Mouse (Mus musculus) heart, embryonic 14.5 days (tissue): ENCODE data around the gene Fbxw20. TPM values are rescaled to one million over a fixed set of nuclear protein-coding genes. Genes with fewer than 3 reads are reported as not detected.
"Not testable (repeated sequence)": the region's sequence is repeated elsewhere in the genome, so short reads cannot be mapped to it uniquely, and the experiment has no call there.

Experiments
- ATAC-seq: fragments of 200-750 bp; cut with Nextera tagmentation; 2 replicates; pipeline ENCODE4 v1.8.0; 2017; ENCODE audit warnings: low read depth, moderate TSS enrichment; ENCODE audit not compliant: insufficient number of reproducible peaks, insufficient read depth, low FRiP score
- H3K27ac ChIP-seq, 2 experiments: fragments of 200-500 bp in 1 of 2; fragments of 300-500 bp in 1 of 2; sonication (generic) in 1 of 2; replicated peaks in 1 of 2; 2 replicates each; pipeline ENCODE4 v1.5.1; 2012 to 2014; ENCODE audit warnings: low read depth in 2 of 2, low read length in 2 of 2, control low read depth in 1 of 2, mild to moderate bottlenecking in 1 of 2, mixed read lengths in 1 of 2; ENCODE audit not compliant: control insufficient read depth in 1 of 2, insufficient read depth in 1 of 2
- H3K27me3 ChIP-seq: fragments of 300-500 bp; sonication (generic); 2 replicates; pipeline ENCODE4 v1.6.1; 2014; ENCODE audit warnings: mild to moderate bottlenecking, low read length, control low read depth; ENCODE audit not compliant: control insufficient read depth, insufficient read depth
- H3K36me3 ChIP-seq: fragments of 300-500 bp; sonication (generic); 2 replicates; pipeline ENCODE4 v1.6.1; 2014; ENCODE audit warnings: mild to moderate bottlenecking, control low read depth, low read length, mixed read lengths; ENCODE audit not compliant: control insufficient read depth, insufficient read depth
- H3K4me1 ChIP-seq, 2 experiments: fragments of 200-500 bp in 1 of 2; fragments of 300-500 bp in 1 of 2; sonication (generic) in 1 of 2; 2 replicates each; pipeline ENCODE4 v1.6.1; 2012 to 2014; ENCODE audit warnings: low read length in 2 of 2, control low read depth in 1 of 2, mixed read lengths in 1 of 2; ENCODE audit not compliant: control insufficient read depth in 2 of 2, insufficient read depth in 2 of 2
- H3K4me2 ChIP-seq: fragments of 300-500 bp; sonication (generic); 2 replicates; pipeline ENCODE4 v1.6.1; 2014; ENCODE audit warnings: mild to moderate bottlenecking, low read length
- H3K4me3 ChIP-seq, 2 experiments: fragments of 200-500 bp in 1 of 2; fragments of 300-500 bp in 1 of 2; sonication (generic) in 1 of 2; 2 replicates each; pipeline ENCODE4 v1.5.1; 2012 to 2014; ENCODE audit warnings: low read length in 2 of 2, mild to moderate bottlenecking in 2 of 2, control low read depth in 1 of 2, low read depth in 1 of 2, moderate library complexity in 1 of 2; ENCODE audit not compliant: control insufficient read depth in 1 of 2, insufficient read depth in 1 of 2
- H3K9ac ChIP-seq: fragments of 300-500 bp; sonication (generic); 2 replicates; pipeline ENCODE4 v1.6.1; 2014; ENCODE audit warnings: mild to moderate bottlenecking, low read length
- H3K9me3 ChIP-seq: fragments of 300-500 bp; sonication (generic); 2 replicates; pipeline ENCODE4 v1.6.1; 2016; ENCODE audit warnings: low read length, control low read depth; ENCODE audit not compliant: control insufficient read depth
- whole genome bisulfite sequencing: fragments of 180-500 bp; shearing (Covaris S2); extraction: QIAGEN DNeasy Blood & Tissue Kit; methylation state at CpG from one replicate; pipeline ENCODE4 v1.1.7; 2014; 5-methylcytosine and 5-hydroxymethylcytosine counted together
- polyA plus RNA-seq: library from polyadenylated mRNA; unstranded; fragments of >200 nt; fragmentation: Nextera tagmentation; extraction: Ambion mirVana; gene quantifications from 2 replicates; pipeline ENCODE4 v1.2.1, GENCODE M21; 2014

Gene Fbxw20
- not detected in 2 replicates for polyA plus RNA-seq

- ATAC-seq, result no peak
These were observed at the start of gene Fbxw20 for GRCm38 (mm10) chr9:109234654-109235053. Gene Fbxw20 (minus strand): TSS chr9:109234754.

GRCm38 (mm10) chr9:109263041-109263440 is 28.5 kb upstream of the Fbxw20 start:
- Histone ChIP-seq H3K4me1 (no peaks in the 10 kb centered on the region), H3K27ac (no peak overlapping the region), H3K36me3 (no peaks in the 10 kb centered on the region), H3K9ac (no peak overlapping the region), H3K4me3 (no peak overlapping the region), H3K27me3 (no peaks in the 10 kb centered on the region), H3K9me3 (no peaks in the 10 kb centered on the region), H3K4me2 (no peak overlapping the region)
- 60% methylated on average over 2 of the region's 2 CpGs for WGBS
- no peak for ATAC-seq

More at GRCm38 (mm10) chr9:109234654-109235053, at the start of gene Fbxw20:
- Histone ChIP-seq H3K36me3 (no peaks in the 10 kb centered on the region), H3K9ac (no peak within 1 kb of the TSS), H3K9me3 (no peaks in the 10 kb centered on the region), H3K4me3 (no peak within 1 kb of the TSS), H3K27me3 (no peaks in the 10 kb centered on the region), H3K4me2 (no peak within 1 kb of the TSS), H3K27ac (no peak within 1 kb of the TSS), H3K4me1 (no peaks in the 10 kb centered on the region)
- WGBS, result 80% methylated on average over 1 of the region's 1 CpGs

- H3K9ac ChIP-seq, result no peak overlapping the region
- H3K4me3 ChIP-seq, result no peak overlapping the region
- H3K27ac ChIP-seq, result no peak overlapping the region
- H3K4me2 ChIP-seq, result no peak overlapping the region
- ATAC-seq, result no peak
- no peaks in the 10 kb centered on the region for H3K27me3 ChIP-seq
- WGBS, result 60% methylated on average over 6 of the region's 6 CpGs
- H3K36me3 ChIP-seq, result no peaks in the 10 kb centered on the region
- H3K9me3 ChIP-seq, result no peaks in the 10 kb centered on the region
- H3K4me1 ChIP-seq, result no peaks in the 10 kb centered on the region
These were observed 16.1 kb downstream of the Fbxw20 start for GRCm38 (mm10) chr9:109218449-109218848.

GRCm38 (mm10) chr9:109201347-109201746 is 33.2 kb downstream of the Fbxw20 start:
- H3K36me3 ChIP-seq, H3K9me3 ChIP-seq, H3K27me3 ChIP-seq, H3K9ac ChIP-seq, H3K4me3 ChIP-seq, ATAC-seq, H3K4me1 ChIP-seq, H3K27ac ChIP-seq, H3K4me2 ChIP-seq: not testable (repeated sequence)
- 75% methylated on average over 1 of the region's 1 CpGs for WGBS

GRCm38 (mm10) chr9:109200349-109200748 is 34.2 kb downstream of the Fbxw20 start:
- ATAC-seq, result no peak

GRCm38 (mm10) chr9:109199353-109199752 is 35.2 kb downstream of the Fbxw20 start:
- ATAC-seq, result no peak
- H3K4me2 ChIP-seq, result no peak overlapping the region
- WGBS, result 24% methylated on average over 1 of the region's 1 CpGs

More at GRCm38 (mm10) chr9:109200349-109200748, 34.2 kb downstream of the Fbxw20 start:
- H3K9me3 ChIP-seq, result no peaks in the 10 kb centered on the region
- no peak overlapping the region for H3K4me2 ChIP-seq
- no peak overlapping the region for H3K4me3 ChIP-seq
- 79% methylated on average over 1 of the region's 1 CpGs for WGBS
- no peaks in the 10 kb centered on the region for H3K36me3 ChIP-seq
- no peaks in the 10 kb centered on the region for H3K27me3 ChIP-seq
- no peak overlapping the region for H3K27ac ChIP-seq
- no peaks in the 10 kb centered on the region for H3K4me1 ChIP-seq
- H3K9ac ChIP-seq, result no peak overlapping the region

GRCm38 (mm10) chr9:109195875-109196274 is 38.7 kb downstream of the Fbxw20 start, which contains the start of gene Fbxw13:
Gene Fbxw13 (minus strand): TSS chr9:109195975.
- H3K9me3 ChIP-seq, H3K36me3 ChIP-seq, H3K4me1 ChIP-seq, H3K27ac ChIP-seq, H3K27me3 ChIP-seq, H3K9ac ChIP-seq, H3K4me3 ChIP-seq, H3K4me2 ChIP-seq, ATAC-seq: not testable (repeated sequence)
- 68% methylated on average over 3 of the region's 3 CpGs for whole genome bisulfite sequencing

More at GRCm38 (mm10) chr9:109199353-109199752, 35.2 kb downstream of the Fbxw20 start:
- no peaks in the 10 kb centered on the region for H3K4me1 ChIP-seq
- no peaks in the 10 kb centered on the region for H3K36me3 ChIP-seq
- no peak overlapping the region for H3K9ac ChIP-seq
- H3K9me3 ChIP-seq, result no peaks in the 10 kb centered on the region
- no peak overlapping the region for H3K4me3 ChIP-seq
- H3K27ac ChIP-seq, result no peak overlapping the region
- no peaks in the 10 kb centered on the region for H3K27me3 ChIP-seq

- Histone ChIP-seq H3K36me3 (no peaks in the 10 kb centered on the region), H3K4me2 (no peak overlapping the region), H3K27me3 (no peaks in the 10 kb centered on the region), H3K9ac (no peak overlapping the region), H3K4me3 (no peak overlapping the region), H3K4me1 (no peaks in the 10 kb centered on the region), H3K9me3 (no peaks in the 10 kb centered on the region), H3K27ac (no peak overlapping the region)
- no peak for ATAC-seq
- 67% methylated on average over 1 of the region's 1 CpGs for WGBS
These were observed 57.3 kb downstream of the Fbxw20 start for GRCm38 (mm10) chr9:109177208-109177607.
